Mouse (Mus musculus) thymus, postnatal 36 days (tissue): ENCODE results near the gene Myo10.
"Not testable (repeated sequence)": the region's sequence is repeated elsewhere in the genome, so short reads cannot be mapped to it uniquely, and the experiment has no call there.

Experiments
- DNase-seq, 2 experiments: peaks; one replicate each; pipeline ENCODE4 v3.0.0; 2022; ENCODE audit warnings: mixed read lengths in 2 of 2

The Myo10 gene

GRCm38 (mm10) chr15:25693708-25694107 lies 71.4 kb downstream of the Myo10 start:
- DNase-seq = no peak

GRCm38 (mm10) chr15:25694749-25695148 lies 72.4 kb downstream of the Myo10 start:
- no peak for DNase-seq

GRCm38 (mm10) chr15:25695253-25695652 lies 72.9 kb downstream of the Myo10 start:
- no peak for DNase-seq

GRCm38 (mm10) chr15:25695883-25696282 lies 73.6 kb downstream of the Myo10 start:
- no peak for DNase-seq

GRCm38 (mm10) chr15:25696660-25697059 lies 74.3 kb downstream of the Myo10 start:
- no peak for DNase-seq

- DNase-seq = no peak
Measured at GRCm38 (mm10) chr15:25699032-25699557, 76.8 kb downstream of the Myo10 start.

- DNase-seq = no peak
Measured at GRCm38 (mm10) chr15:25702602-25703001, 80.3 kb downstream of the Myo10 start.

- DNase-seq = no peak
Measured at GRCm38 (mm10) chr15:25704809-25705585, 82.7 kb downstream of the Myo10 start.

GRCm38 (mm10) chr15:25706874-25707554 lies 84.7 kb downstream of the Myo10 start:
- no peak for DNase-seq

- DNase-seq = no peak
Measured at GRCm38 (mm10) chr15:25707891-25708290, 85.6 kb downstream of the Myo10 start.

GRCm38 (mm10) chr15:25710876-25711275 lies 88.6 kb downstream of the Myo10 start:
- no peak for DNase-seq

GRCm38 (mm10) chr15:25712877-25713276 lies 90.6 kb downstream of the Myo10 start:
- DNase-seq = no peak

GRCm38 (mm10) chr15:25713587-25714361 lies 91.4 kb downstream of the Myo10 start:
- no peak for DNase-seq

GRCm38 (mm10) chr15:25715218-25715995 lies 93.1 kb downstream of the Myo10 start:
- no peak for DNase-seq

GRCm38 (mm10) chr15:25715996-25716395 lies 93.7 kb downstream of the Myo10 start:
- no peak for DNase-seq

- DNase-seq = peak; percentile 63 to 77
Measured at GRCm38 (mm10) chr15:25717006-25717405, 94.7 kb downstream of the Myo10 start.

- not testable (repeated sequence) for DNase-seq
Measured at GRCm38 (mm10) chr15:25718104-25718503, 95.8 kb downstream of the Myo10 start.

- DNase-seq = no peak
Measured at GRCm38 (mm10) chr15:25719270-25719669, 96.9 kb downstream of the Myo10 start.

- DNase-seq = no peak
Measured at GRCm38 (mm10) chr15:25720263-25720662, 97.9 kb downstream of the Myo10 start.

- no peak for DNase-seq
Measured at GRCm38 (mm10) chr15:25723281-25724113, 101.2 kb downstream of the Myo10 start.

- DNase-seq = no peak
Measured at GRCm38 (mm10) chr15:25724549-25724948, 102.2 kb downstream of the Myo10 start.
